Mouse (Mus musculus) stomach, postnatal 0 days (tissue): ENCODE data around the gene Lyrm9.

Experiments
- CTCF ChIP-seq: IDR thresholded peaks from 2 replicates; pipeline ENCODE4 v1.5.1; 2016; ENCODE audit warnings: antibody characterized with exemption, low read depth, mild to moderate bottlenecking, moderate library complexity
- EP300 ChIP-seq: optimal IDR thresholded peaks from 2 replicates; pipeline ENCODE3; 2016; ENCODE audit warnings: antibody characterized with exemption

DNA sequence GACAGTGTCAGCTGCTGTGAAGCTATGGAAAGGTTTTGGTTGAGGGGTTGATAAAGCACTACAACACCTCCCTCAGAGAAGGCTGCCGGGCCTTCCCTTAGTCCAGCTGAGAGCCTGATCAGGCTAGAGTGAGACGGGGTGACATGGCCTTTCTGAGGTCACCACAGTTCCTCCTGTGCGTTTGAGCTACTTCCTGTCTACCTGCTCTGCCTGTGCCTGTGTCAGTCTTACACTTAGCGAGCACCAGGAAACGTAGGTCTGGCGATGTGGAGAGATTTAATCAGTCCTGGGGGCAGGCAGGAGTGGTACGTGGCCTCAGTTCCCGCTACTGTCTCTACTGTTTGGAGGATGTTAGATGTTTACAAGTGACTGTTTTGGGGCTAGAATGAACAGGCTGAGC is 3.8 kb downstream of the Lyrm9 start:
- TF ChIP-seq EP300 (no peak), CTCF (no peak)
